ENCODE assay signal across 16 mouse cellular contexts in the genomic region with DNA sequence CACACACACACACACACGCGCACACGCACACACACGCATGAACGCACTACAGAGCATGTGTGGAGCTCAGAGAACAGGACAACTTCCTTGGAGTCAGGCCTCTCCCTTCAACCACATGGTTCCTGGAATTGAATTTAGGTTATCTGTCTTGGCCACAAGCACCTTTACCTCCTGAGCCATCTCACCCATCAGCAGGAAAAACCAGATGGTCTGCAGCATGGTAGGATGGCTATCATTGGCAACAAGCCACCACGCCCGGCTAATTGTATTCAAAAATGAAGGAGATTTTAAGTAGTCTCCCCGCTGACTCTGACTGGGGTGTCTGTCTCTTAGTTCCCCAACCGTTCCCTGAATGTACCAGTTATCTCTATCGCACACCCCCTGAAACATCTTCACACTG. TPM values are rescaled to one million over a fixed set of nuclear protein-coding genes. Genes with fewer than 3 reads are reported as not detected.
DNase-seq lines count a peak whose midpoint lies in the region; ATAC-seq lines count a peak whose summit lies in the region.
"Had no signal": no experiment of that assay in that cellular context is flagged by ENCODE, and none has a peak within 500 bp of the region (broad histone marks: within the 10 kb centered on the region; RNA-seq: fewer than 3 reads in every experiment).

No protein-coding gene starts in this region.

- H3K4me2 ChIP-seq in liver, embryonic 13.5 days: no peak overlapping the region
- H3K4me2 ChIP-seq in liver, embryonic 11.5 days: no peak overlapping the region
- H3K4me2 ChIP-seq: liver, embryonic 15.5 days; midbrain, embryonic 15.5 days; neural tube, embryonic 15.5 days had no signal

- H3K36me3 ChIP-seq in liver, embryonic 13.5 days: no peaks in the 10 kb centered on the region
- H3K36me3 ChIP-seq in liver, embryonic 11.5 days (ENCODE audit: control insufficient read depth, insufficient read depth, low read length): no peaks in the 10 kb centered on the region
- H3K36me3 ChIP-seq: liver, embryonic 15.5 days; midbrain, embryonic 15.5 days; neural tube, embryonic 15.5 days had no signal

- no peak overlapping the region for H3K9ac ChIP-seq in liver, embryonic 13.5 days
- H3K9ac ChIP-seq in liver, embryonic 11.5 days (ENCODE audit: low read depth, low read length): no peak overlapping the region
- H3K9ac ChIP-seq: liver, embryonic 15.5 days; midbrain, embryonic 15.5 days; neural tube, embryonic 15.5 days had no signal

- no peaks in the 10 kb centered on the region for H3K4me1 ChIP-seq in liver, embryonic 13.5 days (replicated peaks)
- peaks cover 2% of the 10 kb centered on the region; the same call in 1 of the 2 replicates for H3K4me1 ChIP-seq in liver, embryonic 11.5 days (replicated peaks; ENCODE audit: control insufficient read depth, insufficient read depth, low read length)
- H3K4me1 ChIP-seq: liver, embryonic 15.5 days; megakaryocyte, embryonic 14.5 days had no signal

- WGBS in liver, embryonic 13.5 days (ENCODE audit: insufficient replicate concordance): 79% methylated on average over 10 of the region's 10 CpGs
- whole genome bisulfite sequencing in liver, embryonic 11.5 days: 87% methylated on average over 10 of the region's 10 CpGs

- no peak overlapping the region for H3K27ac ChIP-seq in liver, embryonic 13.5 days
- no peak overlapping the region for H3K27ac ChIP-seq in liver, embryonic 11.5 days (ENCODE audit: low read depth, low read length)
- H3K27ac ChIP-seq: liver, embryonic 15.5 days; midbrain, embryonic 15.5 days; neural tube, embryonic 15.5 days had no signal

- H3K9me3 ChIP-seq in liver, embryonic 13.5 days (replicated peaks): no peaks in the 10 kb centered on the region
- H3K9me3 ChIP-seq in liver, embryonic 11.5 days (ENCODE audit: control insufficient read depth, low read length): no peaks in the 10 kb centered on the region
- H3K9me3 ChIP-seq: liver, embryonic 15.5 days; megakaryocyte, embryonic 14.5 days; midbrain, embryonic 15.5 days; neural tube, embryonic 15.5 days had no signal

- no peak for DNase-seq in liver, embryonic 13.5 days
- DNase-seq in liver, embryonic 11.5 days (ENCODE audit: low spot score): no peak
- DNase-seq in cerebellum, adult 11-12 months: peak; percentile 93
- peak; percentile 90 to 95 for DNase-seq in cerebellum, postnatal 14 days
- no peak for DNase-seq in MN1 (ENCODE audit: low spot score)
- DNase-seq in embryo, embryonic 10 days (ENCODE audit: low spot score): no peak
- DNase-seq: adrenal gland, adult 8-10 months; gastrocnemius, postnatal 14 days; kidney, adult 8-10 months; kidney, postnatal 25 days; lung, postnatal 14 days had no signal

- H3K4me3 ChIP-seq in liver, embryonic 13.5 days (replicated peaks): no peak overlapping the region
- H3K4me3 ChIP-seq in liver, embryonic 11.5 days (ENCODE audit: low read depth, low read length): no peak overlapping the region
- H3K4me3 ChIP-seq: liver, embryonic 15.5 days; megakaryocyte, embryonic 14.5 days; midbrain, embryonic 15.5 days; neural tube, embryonic 15.5 days had no signal

- no peaks in the 10 kb centered on the region for H3K27me3 ChIP-seq in liver, embryonic 13.5 days
- no peaks in the 10 kb centered on the region for H3K27me3 ChIP-seq in liver, embryonic 11.5 days (replicated peaks; ENCODE audit: control insufficient read depth, insufficient read depth, low read length)
- H3K27me3 ChIP-seq: liver, embryonic 15.5 days; megakaryocyte, embryonic 14.5 days; midbrain, embryonic 15.5 days; neural tube, embryonic 15.5 days had no signal

- ATAC-seq in liver, embryonic 13.5 days (ENCODE audit: low read depth): peak; percentile 29; the same call in 1 of the 2 replicates
- no peak for ATAC-seq in liver, embryonic 11.5 days (replicated peaks; ENCODE audit: low FRiP score)
- ATAC-seq in cerebellum, adult (ENCODE audit: insufficient number of reproducible peaks, low FRiP score, low TSS enrichment): peak; percentile 78; the same call in 1 of the 2 replicates
- ATAC-seq: midbrain, embryonic 15.5 days had no signal

RNA-seq across cellular contexts. Expression of gene Sorl1, which starts 17.0 kb away (rescaled TPM):
- 0.54 and 1.0 TPM in 2 replicates for polyA plus RNA-seq in liver, embryonic 13.5 days (2015; fragmentation: Nextera tagmentation; extraction: Ambion mirVana)
- 1.8 and 2.1 TPM in 2 replicates for polyA plus RNA-seq in liver, embryonic 11.5 days (2014; fragmentation: Nextera tagmentation; extraction: Ambion mirVana)

Comparison
In these comparisons a context has a peak if more than half of its experiments do, and no peak if none do; other contexts are left out.
1. DNase-seq: peak in cerebellum, adult 11-12 months (single experiment) and cerebellum, postnatal 14 days (2 of 2); none in liver, embryonic 13.5 days (single experiment), liver, embryonic 11.5 days (single experiment), MN1 (single experiment) and embryo, embryonic 10 days (single experiment).